Comparison of ENCODE assay signal across 29 mouse cellular contexts in the genomic region with DNA sequence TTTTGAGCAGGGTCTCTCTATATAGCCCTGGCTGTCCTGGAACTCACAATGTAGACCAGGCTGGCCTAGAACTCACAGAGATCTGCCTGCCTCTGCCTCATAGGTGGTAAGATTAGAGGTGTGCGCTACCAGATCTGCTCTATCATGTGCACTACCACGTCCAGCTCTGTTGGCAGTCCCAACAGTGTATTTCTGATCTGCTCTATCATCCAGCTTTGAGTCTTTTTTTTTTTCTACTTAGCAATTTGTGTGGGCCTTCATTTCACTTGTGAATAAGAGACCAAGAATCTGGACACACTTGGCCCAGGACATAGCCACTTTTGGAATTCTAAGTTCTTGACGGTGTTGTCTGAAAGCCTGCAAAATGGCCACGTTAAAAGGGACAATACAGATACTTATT. TPM values are rescaled to one million over a fixed set of nuclear protein-coding genes. Genes with fewer than 3 reads are reported as not detected.
"Had no signal": no experiment of that assay in that cellular context is flagged by ENCODE, and none has a peak within 500 bp of the region (broad histone marks: within the 10 kb centered on the region; RNA-seq: fewer than 3 reads in every experiment).

No protein-coding gene starts in this region.

- H3K27ac ChIP-seq: kidney, postnatal 0 days; layer of hippocampus, adult 2 months; limb, embryonic 10.5 days; limb, embryonic 13.5 days; liver, embryonic 12.5 days; liver, embryonic 15.5 days; macrophage; midbrain, embryonic 13.5 days had no signal

- H3K4me3 ChIP-seq: layer of hippocampus, adult 2 months; limb, embryonic 10.5 days; limb, embryonic 13.5 days; liver, embryonic 12.5 days; liver, embryonic 15.5 days; midbrain, embryonic 13.5 days had no signal

- ATAC-seq: intestine, postnatal 0 days; liver, embryonic 12.5 days; midbrain, embryonic 13.5 days; midbrain, embryonic 16.5 days had no signal

- H3K4me2 ChIP-seq: limb, embryonic 13.5 days; liver, embryonic 12.5 days; liver, embryonic 15.5 days; midbrain, embryonic 13.5 days had no signal

- H3K9ac ChIP-seq: limb, embryonic 13.5 days; liver, embryonic 12.5 days; liver, embryonic 15.5 days; midbrain, embryonic 13.5 days had no signal

- H3K9me3 ChIP-seq: limb, embryonic 10.5 days; liver, embryonic 12.5 days; liver, embryonic 15.5 days; midbrain, embryonic 13.5 days had no signal

- H3K27me3 ChIP-seq: limb, embryonic 13.5 days; midbrain, embryonic 13.5 days had no signal

- DNase-seq: kidney, adult 2 months; kidney, postnatal 25 days; layer of hippocampus, adult 9-11 months; liver; lung, adult 2 months; thymus, adult 18-20 months; thymus, postnatal 36 days had no signal

- H3K36me3 ChIP-seq: limb, embryonic 10.5 days; limb, embryonic 13.5 days; liver, embryonic 12.5 days; liver, embryonic 15.5 days; midbrain, embryonic 13.5 days had no signal

- H3K4me1 ChIP-seq: limb, embryonic 10.5 days; liver, embryonic 12.5 days; liver, embryonic 15.5 days had no signal

RNA-seq across cellular contexts. Expression of gene Fsd2, which starts 9.9 kb away (rescaled TPM):
- polyA plus RNA-seq: kidney, embryonic 14.5 days had no signal

RNA-seq across cellular contexts. Expression of gene BC048679, which starts 58.8 kb away (rescaled TPM):
- total RNA-seq: layer of hippocampus, adult 2 months; layer of hippocampus, postnatal 25 days; left cerebral cortex, adult 18-20 months; left cerebral cortex, postnatal 25 days; megakaryocyte, adult 5-6 weeks had no signal
- polyA plus RNA-seq: intestine, postnatal 0 days; kidney, embryonic 14.5 days; kidney, postnatal 0 days; large intestine, adult 2 months; limb, embryonic 10.5 days; limb, embryonic 13.5 days; liver, embryonic 12.5 days; liver, embryonic 15.5 days; lung, adult 2 months; macrophage; midbrain, embryonic 13.5 days; midbrain, embryonic 16.5 days; neural tube, embryonic 11.5 days; neural tube, embryonic 14.5 days; small intestine, adult 2 months; spleen, adult 2 months; stomach, embryonic 16.5 days; urinary bladder, adult 2 months had no signal
